Mouse (Mus musculus): ENCODE measurements at regions not wholly inside any gene's neighbourhood (a gene's known extent, or its start where the extent isn't known, plus 50 kb on each side); places are given as distances from the start of the nearest gene placed in this dataset.

DNA sequence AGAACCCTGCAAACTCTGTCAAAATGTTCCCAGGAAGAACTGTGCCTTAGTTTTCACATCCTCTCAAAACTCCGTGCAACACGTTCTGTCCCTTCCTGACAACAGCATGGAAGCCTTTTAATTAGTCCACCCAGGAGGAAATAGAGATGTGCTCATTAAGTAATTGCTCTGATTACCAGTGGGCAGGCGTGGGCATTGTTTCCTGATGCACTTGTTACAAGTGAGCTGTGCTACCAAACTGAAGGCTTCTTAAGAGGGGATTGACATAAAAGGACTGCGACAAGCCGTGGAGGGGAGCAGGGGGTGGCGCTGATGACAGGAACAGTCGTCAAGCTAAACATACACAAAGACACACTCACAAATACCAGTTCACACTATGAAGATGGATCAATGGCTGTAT, 192.1 kb upstream of the Veph1 start:
- TF ChIP-seq CTCF (conservative IDR thresholded peaks at IDR 0.05; ENCODE audit: low read length) (no peak), POU5F1 (IDR thresholded peaks at IDR 0.05; ENCODE audit: borderline replicate concordance, low read length) (no peak), NANOG (IDR thresholded peaks at IDR 0.05; ENCODE audit: borderline replicate concordance, low read length) (no peak)

Measured in E14TG2a.4 (cell line).